Mouse (Mus musculus) spleen, adult 2 months (tissue): ENCODE measurements around the gene Twsg1.

Experiments used
- CTCF ChIP-seq: fragments of 200-500 bp; IDR thresholded peaks from 2 replicates; pipeline ENCODE4 v1.5.1; 2011; ENCODE audit warnings: mild to moderate bottlenecking, inconsistent platforms; ENCODE audit not compliant: insufficient read depth, insufficient read length, insufficient replicate concordance; ENCODE audit errors: extremely low read depth
- POLR2A ChIP-seq: fragments of 200-500 bp; IDR thresholded peaks from 2 replicates; pipeline ENCODE4 v1.6.1; 2011; ENCODE audit warnings: low read depth, low read length, inconsistent platforms

GRCm38 (mm10) chr17:65924218-65924617 lies 26.8 kb downstream of the Twsg1 start:
- TF ChIP-seq CTCF (no peak), POLR2A (no peak)
